In the genomic region with DNA sequence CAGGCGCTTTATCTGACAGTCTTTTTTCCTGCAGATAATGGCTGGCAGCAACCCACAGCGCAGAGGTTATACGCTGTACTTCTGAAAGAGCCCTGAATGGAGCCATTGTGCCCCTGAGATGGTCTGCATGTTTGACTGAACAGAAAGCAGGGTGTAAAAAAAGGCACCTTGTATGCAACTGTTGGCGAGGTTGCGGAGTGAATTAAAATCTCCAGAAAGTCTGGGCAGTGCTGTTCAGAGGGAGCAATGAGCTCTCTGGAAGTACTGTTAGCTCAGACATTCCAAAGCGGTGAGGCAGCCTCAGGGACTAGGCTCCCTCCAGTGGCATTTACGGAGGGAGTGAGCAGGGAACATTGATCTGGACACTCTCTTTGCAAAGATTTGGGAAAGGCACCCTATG, we compare ENCODE assay signal across 8 mouse cellular contexts. TPM values are rescaled to one million over a fixed set of nuclear protein-coding genes. Genes with fewer than 3 reads are reported as not detected.
DNase-seq lines count a peak whose midpoint lies in the region; ATAC-seq and TF ChIP-seq lines count a peak whose summit lies in the region.

No protein-coding gene starts in this region.

- 7% methylated on average over 7 of the region's 7 CpGs for WGBS in forebrain, embryonic 11.5 days
- 31% methylated on average over 7 of the region's 7 CpGs for WGBS in stomach, postnatal 0 days

- H3K27me3 ChIP-seq in forebrain, embryonic 11.5 days (ENCODE audit: control insufficient read depth, insufficient read depth, low read length) = peaks cover 21% of the 10 kb centered on the region
- no peaks in the 10 kb centered on the region for H3K27me3 ChIP-seq in stomach, postnatal 0 days (ENCODE audit: control insufficient read depth, insufficient read depth, low read length)

- no peak overlapping the region for H3K9ac ChIP-seq in forebrain, embryonic 11.5 days (ENCODE audit: low read length)
- H3K9ac ChIP-seq in stomach, postnatal 0 days (ENCODE audit: low read length) = no peak overlapping the region

- peak overlapping the region; percentile 12; the same call in 1 of the 2 replicates for H3K4me2 ChIP-seq in forebrain, embryonic 11.5 days (ENCODE audit: low read depth, low read length, severe bottlenecking)
- H3K4me2 ChIP-seq in stomach, postnatal 0 days (replicated peaks; ENCODE audit: low read depth) = 0 out of 2 replicates have a peak overlapping the region, but pooled peaks have one; percentile 11

- H3K4me1 ChIP-seq in forebrain, embryonic 11.5 days (replicated peaks; ENCODE audit: control insufficient read depth, insufficient read depth, low read length) = peaks cover 13% of the 10 kb centered on the region; the same call in 1 of the 2 replicates
- H3K4me1 ChIP-seq in stomach, postnatal 0 days (replicated peaks; ENCODE audit: control insufficient read depth, insufficient read depth) = no peaks in the 10 kb centered on the region

- no peak overlapping the region for H3K4me3 ChIP-seq in forebrain, embryonic 11.5 days (ENCODE audit: low read depth, low read length)
- H3K4me3 ChIP-seq in stomach, postnatal 0 days (ENCODE audit: low read depth, low read length) = no peak overlapping the region

- DNase-seq in layer of hippocampus, adult 9-11 months = peak; percentile 15
- DNase-seq in layer of hippocampus, postnatal 25 days (ENCODE audit: extremely low spot score in 1 of 2, low spot score in 1 of 2) = no peak
- DNase-seq in forebrain, embryonic 11.5 days (ENCODE audit: low spot score) = peak; percentile 68
- DNase-seq in heart, postnatal 25 days (ENCODE audit: low spot score) = peak; percentile 39
- DNase-seq in lung, postnatal 10 days = peak; percentile 33
- DNase-seq in stomach, postnatal 0 days (ENCODE audit: low spot score) = peak; percentile 65
- no peak for DNase-seq in cerebellum, postnatal 4 days (ENCODE audit: low spot score in 2 of 2)
- DNase-seq in cerebellum, adult 11-12 months = no peak

- intact Hi-C loops in heart, postnatal 25 days (cut with DNase I) = loop anchor here (5.0 kb wide), 1 partner anchor 52 kb away; no protein-coding TSS in a partner anchor

- H3K36me3 ChIP-seq in forebrain, embryonic 11.5 days (ENCODE audit: control insufficient read depth, insufficient read depth, low read length) = no peaks in the 10 kb centered on the region
- no peaks in the 10 kb centered on the region for H3K36me3 ChIP-seq in stomach, postnatal 0 days (ENCODE audit: control insufficient read depth, insufficient read depth, low read length)

- no peaks in the 10 kb centered on the region for H3K9me3 ChIP-seq in forebrain, embryonic 11.5 days (ENCODE audit: control insufficient read depth, low read length)
- H3K9me3 ChIP-seq in stomach, postnatal 0 days (ENCODE audit: control insufficient read depth, low read length) = no peaks in the 10 kb centered on the region

- ATAC-seq in forebrain, embryonic 11.5 days (replicated peaks; ENCODE audit: low FRiP score) = peak; percentile 78
- peak; percentile 64; the same call in 1 of the 2 replicates for ATAC-seq in stomach, postnatal 0 days (ENCODE audit: low FRiP score, low TSS enrichment)

- peak; percentile 66 for TF ChIP-seq CTCF in stomach, postnatal 0 days (IDR thresholded peaks at IDR 0.05; ENCODE audit: low read depth)

- peak overlapping the region; percentile 65; the same call in 1 of the 2 replicates for H3K27ac ChIP-seq in forebrain, embryonic 11.5 days (ENCODE audit: low read depth, low read length)
- H3K27ac ChIP-seq in stomach, postnatal 0 days (replicated peaks) = no peak overlapping the region

- TF ChIP-seq EP300 in stomach, postnatal 0 days (optimal IDR thresholded peaks at IDR 0.05) = no peak

RNA-seq across cellular contexts. Expression of a gene that starts 2.0 kb away (rescaled TPM):
- total RNA-seq in layer of hippocampus, postnatal 25 days (2021) = 1 to 10 TPM; 8.0 to 9.7 TPM
- polyA plus RNA-seq in forebrain, embryonic 11.5 days (2014; fragmentation: Nextera tagmentation; extraction: Ambion mirVana) = 4.4 and 5.0 TPM in 2 replicates
- total RNA-seq in heart, postnatal 25 days (2021) = 10 to 100 TPM; 23.3 to 24.6 TPM
- 6.2 and 7.2 TPM in 2 replicates for polyA plus RNA-seq in stomach, postnatal 0 days (2015; fragmentation: Nextera tagmentation; extraction: Ambion mirVana)

Comparison
In these comparisons a context has a peak if more than half of its experiments do, and no peak if none do; other contexts are left out.
1. DNase-seq: peak in layer of hippocampus, adult 9-11 months (single experiment), forebrain, embryonic 11.5 days (single experiment), heart, postnatal 25 days (single experiment), lung, postnatal 10 days (single experiment) and stomach, postnatal 0 days (single experiment); none in layer of hippocampus, postnatal 25 days (0 of 2), cerebellum, postnatal 4 days (0 of 2) and cerebellum, adult 11-12 months (single experiment).